Mouse (Mus musculus) urinary bladder, adult 18-20 months (tissue): Measurements from ENCODE around the gene Mast4.

Source experiments
- DNase-seq, 2 experiments: peaks; one replicate each; pipeline ENCODE4 v3.0.0; 2022; ENCODE audit warnings: low spot score in 2 of 2, mixed read lengths in 2 of 2

Mast4 gene

DNA sequence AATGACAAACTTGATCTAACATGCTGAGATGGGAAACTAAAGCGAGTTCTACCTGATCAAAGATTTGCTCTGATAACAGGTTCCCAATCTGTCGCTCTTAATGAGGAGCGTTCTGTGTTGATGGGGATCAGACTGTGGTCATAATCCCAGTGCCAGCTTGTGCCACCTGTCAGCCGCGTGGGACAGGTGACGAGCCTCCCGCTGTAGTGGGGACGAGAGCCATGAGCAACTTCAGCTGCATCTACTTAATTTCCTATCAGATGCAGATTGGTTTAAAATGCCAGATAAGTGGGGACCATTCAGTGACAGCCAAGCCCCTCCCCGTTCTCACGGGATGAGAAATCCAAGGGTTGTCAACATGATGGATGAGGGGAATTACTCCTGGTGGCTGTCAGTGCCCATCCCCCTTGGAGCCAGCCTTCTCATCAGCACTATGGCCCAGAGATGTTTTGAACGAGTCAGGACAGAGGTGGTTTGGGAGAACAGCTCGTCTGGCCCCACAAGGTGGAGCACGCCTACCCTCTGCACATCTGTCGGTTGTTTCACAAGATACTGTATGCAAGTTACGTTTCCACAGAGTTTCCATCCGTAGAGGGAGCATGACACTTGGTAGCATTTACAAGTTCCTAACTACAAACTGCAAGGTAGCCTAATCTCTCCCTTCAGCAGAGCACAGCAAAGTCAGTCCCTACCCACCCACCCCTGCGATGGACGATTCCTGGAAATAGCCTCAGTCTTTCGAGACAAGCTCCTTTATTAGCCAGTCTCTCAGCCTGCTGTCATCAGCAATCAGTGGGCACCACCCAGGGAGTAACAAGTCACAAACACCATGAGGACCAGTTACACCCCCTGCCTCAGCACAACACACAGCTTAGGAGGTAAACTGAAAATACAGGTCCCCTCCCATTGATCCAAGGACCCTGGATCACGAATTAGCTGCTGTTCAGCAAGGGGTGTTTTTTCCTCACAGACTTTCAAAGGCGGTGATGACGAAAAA lies 212.2 kb downstream of the Mast4 start:
- DNase-seq: no peak

DNA sequence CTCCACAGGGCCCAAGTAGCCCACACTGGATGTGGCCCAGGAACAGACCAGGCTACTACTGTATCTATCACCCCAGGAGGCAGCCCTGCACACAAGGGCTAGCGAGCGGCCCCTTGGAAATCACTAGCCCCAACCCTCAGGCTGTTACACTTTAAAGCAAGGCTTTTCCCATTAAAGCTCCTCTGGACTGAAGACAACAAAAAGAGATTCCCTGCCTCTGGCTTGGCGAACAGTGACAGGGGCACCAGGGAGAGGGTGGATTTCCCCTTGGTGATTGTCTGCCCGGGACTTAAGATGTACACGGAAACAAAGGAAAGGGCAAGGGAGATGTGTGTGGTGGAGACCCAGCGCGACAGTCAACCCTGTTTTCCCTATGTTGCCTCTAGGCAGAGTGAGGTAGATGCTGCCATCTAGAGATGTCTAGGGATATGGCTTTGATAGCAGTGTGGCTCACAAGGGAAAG lies 213.6 kb downstream of the Mast4 start:
- DNase-seq: no peak

DNA sequence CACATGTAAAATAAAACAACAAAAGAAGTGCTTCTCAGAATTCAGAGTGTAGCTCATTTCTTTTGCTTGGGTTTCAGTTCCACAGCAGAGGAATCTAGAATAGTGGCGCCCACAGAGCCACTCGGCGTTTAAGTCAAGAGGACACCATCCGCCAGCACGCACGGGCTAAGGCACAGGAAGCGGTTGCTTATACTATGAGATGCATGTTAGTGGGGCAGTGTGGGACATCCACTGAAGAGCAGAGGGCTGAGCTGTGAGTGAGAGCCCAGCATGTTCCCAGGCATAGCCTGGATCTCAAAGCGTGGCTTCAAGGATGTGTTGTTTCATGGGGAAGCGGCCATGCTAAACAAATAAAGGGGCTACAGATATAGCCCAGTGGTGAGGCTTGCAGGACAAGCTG lies 214.6 kb downstream of the Mast4 start:
- no peak for DNase-seq

DNA sequence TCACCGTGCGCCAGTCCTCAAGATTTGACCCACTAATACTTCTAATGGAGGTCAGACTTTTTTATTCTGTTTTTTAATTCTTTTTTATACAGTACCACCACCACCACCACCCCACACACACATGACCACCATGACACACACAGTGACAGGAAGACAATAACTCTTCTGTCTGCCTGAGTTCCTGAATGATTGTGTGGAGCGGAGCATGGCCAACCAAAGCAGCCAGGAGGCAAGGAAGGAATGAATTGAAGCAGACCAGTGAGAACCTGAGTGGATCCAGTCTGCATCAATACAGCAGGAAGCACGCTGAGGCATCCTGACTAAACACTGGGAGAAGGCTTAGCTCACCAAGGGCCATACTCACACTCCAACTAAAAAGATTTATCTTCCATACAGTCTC lies 219.2 kb downstream of the Mast4 start:
- no peak for DNase-seq

DNA sequence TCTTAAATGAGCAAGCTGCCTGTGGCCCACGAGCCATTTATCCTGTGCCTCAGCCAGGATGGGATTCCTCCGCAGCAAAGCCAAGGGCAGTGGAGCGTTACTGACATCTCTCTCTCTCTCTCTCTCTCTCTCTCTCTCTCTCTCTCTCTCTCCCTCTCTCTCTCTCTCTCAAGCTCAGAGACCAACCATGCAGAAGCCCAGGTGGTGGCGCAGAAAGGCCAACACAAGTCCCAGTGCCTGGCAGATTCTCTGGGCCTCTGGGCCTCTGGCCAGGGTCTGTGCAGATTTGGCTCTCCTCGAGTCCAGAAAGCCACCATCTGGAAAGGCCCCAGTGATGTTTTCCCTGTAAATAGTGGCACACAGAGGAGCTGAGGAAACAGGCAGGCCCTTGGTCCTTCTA lies 220.0 kb downstream of the Mast4 start:
- no peak for DNase-seq

DNA sequence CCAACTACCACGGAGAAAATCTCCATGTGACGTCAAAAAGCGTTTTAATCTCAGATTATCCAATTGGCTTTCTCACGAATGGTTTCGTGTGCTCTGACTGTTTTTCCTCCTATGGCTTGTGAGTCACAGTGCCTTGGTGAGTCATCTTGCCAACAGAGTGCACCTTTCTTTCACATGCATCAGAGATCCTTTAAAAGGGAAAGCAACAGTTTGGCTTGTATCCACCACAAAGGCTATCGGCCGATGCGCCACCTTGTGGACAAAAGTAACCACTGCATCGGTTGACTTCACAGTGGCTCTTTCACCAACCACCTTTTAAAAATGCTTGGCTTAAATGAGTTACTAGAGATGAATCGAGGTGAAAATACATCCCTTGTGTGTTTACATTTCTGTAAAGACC lies 224.4 kb downstream of the Mast4 start:
- DNase-seq: peak; percentile 54

DNA sequence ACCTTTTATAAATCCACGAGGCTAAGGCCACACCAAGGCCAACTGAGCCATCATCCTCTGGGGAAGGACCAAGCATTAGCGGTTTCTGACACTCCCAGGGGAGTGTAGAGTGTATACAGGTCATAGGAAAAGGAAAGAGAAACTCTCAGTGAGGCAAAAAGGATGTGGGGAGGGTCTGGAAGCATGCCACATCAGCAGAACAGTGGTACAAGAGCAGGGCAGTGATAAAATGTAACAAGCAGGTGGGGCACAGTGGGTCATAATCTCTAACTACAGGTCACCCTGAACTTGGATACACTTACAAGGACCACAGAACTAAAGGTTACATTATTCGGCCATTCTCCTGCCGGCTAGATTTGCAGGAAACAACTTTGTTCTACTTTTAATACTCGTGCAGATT lies 226.9 kb downstream of the Mast4 start:
- no peak for DNase-seq

DNA sequence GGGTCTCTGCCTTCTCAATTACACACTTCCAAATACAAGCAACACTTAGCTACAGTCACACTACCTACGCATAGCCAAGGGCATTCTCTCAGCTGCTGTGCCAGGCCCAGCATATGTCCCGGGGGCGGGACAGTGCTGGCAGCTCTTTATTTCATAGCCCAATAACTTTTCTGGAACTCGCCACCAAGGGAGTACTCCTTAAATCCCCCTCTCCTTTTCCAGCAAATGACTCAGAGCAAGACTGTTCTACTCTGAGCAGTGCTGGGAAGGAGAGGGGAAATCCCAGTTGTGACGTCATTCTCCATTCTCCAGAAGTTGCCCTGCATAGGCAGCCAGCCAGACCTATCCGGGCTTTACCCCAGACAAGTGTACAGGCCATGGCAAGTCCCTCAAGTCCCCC lies 231.7 kb downstream of the Mast4 start:
- no peak for DNase-seq

DNA sequence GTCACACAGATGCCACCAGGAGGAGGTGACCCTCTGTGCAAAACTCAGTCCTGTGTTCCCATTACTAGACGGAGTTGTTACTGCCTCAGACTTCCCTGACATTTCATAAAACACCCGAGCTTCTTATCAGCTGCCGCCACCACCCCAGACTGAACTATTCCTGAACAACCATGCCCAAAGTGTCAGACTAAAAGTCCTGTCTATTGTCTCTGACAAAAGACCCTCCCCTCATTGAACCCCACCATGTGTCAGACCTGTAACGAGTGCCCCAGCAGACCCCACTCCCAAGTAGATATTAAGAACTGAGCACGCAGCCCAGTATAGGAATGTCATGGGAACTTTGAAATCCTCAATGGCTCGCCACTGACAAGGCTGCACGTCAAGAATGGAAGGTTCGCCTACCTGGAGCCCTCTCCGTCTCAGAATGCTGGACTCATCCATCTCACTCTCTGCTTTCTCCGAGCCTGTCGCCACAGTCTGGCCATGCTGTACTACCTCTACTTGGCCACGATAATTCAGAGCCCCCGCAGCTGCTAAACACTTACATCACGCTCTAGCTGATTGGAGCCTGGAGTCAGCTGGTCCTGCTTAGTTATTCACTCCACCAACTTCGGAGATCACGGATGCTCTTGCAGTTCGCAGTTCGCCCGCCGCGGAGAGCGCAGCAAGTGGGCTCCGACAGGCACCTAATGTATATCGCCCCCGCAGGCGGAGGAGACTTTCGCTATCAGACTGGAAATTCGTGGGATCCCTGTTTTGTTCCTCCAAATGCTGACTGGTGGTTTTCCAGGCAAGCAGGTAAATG lies 237.7 kb downstream of the Mast4 start:
- DNase-seq: peak; percentile 8 to 43

DNA sequence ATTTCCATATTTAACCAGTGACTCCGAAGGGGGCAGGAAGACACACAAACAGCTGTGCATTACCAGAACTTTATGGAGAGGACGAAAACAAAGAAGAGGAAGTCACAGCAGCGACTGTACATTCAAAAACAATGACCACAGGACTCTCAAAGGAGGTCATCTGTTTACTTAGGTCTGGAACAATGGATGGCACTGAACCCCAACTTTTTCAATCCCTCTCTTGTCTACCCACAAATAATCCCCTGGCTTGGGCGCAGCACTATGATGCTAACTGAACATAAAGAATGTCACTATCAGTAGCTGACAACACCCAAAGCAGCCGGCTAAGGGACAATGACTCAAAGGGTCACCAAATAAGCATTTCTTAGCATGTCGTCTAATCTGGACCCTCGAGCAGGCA lies 238.8 kb downstream of the Mast4 start:
- no peak for DNase-seq

DNA sequence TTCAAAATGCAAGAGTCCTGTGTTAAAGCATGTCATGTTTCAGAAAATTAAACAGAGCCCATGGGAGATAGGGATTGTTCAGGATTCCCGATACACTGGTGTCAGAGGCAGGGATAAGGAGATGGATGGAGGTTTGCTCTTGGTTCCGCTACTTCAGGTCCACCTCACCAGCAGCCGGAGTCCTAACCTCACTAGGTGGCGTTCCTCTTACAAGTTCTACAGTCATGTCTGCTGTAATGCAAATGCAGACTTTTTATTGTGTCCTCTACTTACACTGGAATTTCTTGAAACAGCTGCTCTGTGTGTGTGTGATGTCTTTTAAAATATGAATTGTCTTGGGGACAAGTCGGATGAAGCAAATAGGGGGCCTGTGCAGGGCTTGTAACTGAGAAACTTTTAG lies 239.7 kb downstream of the Mast4 start:
- DNase-seq: no peak

DNA sequence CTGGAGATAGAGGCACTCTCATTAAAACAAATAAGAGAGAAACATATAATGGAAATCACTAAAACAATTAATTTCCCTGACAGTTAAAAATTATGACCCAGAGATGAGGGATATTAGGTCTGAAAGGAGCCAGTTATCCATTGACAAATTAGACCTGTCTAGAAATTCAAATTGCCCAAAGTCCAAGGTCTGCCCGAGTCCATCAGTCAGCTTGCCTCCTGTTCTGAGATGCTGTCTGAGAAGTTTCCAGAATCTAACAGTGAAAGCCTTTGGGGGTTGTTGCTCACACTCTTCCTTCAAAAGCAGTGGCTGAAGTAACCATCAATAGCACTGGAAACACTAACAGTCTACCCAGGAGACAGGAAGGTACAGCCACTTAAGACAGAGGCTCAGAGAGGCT lies 240.6 kb downstream of the Mast4 start:
- no peak for DNase-seq

DNA sequence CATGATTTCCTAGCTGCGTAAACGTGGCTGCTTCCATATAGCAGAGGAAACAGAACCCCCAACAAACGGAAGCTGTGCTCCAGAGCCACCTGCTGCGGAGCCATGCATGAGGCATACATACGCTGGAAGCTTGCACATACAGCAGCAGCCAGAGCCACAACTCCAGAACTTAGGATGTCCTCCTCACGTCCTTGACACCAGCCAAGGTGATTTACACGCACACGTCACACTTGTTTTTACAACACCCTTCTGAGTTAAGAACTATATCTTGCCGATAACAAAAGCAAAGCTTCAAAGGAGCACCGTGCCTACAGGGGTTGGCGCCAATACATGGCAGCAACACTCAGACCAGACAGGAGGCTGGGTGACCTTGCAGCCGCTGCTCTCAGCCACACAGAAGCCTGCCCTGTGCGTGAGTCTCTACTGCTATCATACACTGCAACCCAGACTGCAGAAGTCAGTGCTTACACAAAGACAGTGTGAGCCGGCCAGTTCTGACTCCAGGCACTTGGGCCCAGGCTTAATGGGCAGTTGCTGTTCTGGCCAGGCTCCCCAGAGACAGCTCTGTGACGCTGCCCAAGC lies 248.7 kb downstream of the Mast4 start:
- DNase-seq: no peak

DNA sequence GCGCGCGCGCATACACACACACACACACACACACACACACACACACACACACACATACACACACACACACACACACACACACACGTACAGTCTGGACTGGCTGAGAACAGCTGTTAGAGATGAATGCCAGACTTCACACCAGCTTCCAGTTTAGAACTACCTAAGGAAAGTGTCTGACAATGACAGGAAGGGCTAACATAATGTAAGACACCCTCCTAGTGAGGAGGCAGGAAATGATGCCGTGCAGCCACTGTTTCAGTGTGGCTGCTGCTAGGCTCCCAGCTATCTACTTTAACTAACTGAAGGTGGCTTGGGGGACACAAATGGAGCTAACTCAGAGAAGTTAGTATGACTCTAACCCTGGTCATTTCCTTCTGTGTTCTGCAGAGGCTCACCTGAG lies 251.4 kb downstream of the Mast4 start:
- DNase-seq: no peak

DNA sequence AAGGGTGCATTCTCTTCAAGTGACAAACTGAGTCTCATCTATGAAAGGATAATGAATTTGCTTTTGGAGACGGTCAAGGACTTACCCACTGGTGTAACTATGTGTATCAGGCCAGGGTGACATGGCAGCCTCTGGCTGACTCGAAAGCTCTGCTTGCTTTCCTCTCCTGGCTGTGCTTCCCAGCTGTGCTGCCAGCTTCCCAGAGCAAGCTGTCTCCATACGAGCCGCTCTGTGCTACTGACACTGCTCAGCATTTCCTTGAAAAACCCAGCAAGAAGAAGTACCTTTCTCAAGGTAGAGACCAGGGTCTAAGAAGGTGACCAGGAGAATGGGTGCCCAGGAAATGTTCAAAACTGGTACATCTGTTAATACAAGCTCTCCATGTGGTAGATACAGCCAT lies 254.5 kb downstream of the Mast4 start:
- no peak for DNase-seq

DNA sequence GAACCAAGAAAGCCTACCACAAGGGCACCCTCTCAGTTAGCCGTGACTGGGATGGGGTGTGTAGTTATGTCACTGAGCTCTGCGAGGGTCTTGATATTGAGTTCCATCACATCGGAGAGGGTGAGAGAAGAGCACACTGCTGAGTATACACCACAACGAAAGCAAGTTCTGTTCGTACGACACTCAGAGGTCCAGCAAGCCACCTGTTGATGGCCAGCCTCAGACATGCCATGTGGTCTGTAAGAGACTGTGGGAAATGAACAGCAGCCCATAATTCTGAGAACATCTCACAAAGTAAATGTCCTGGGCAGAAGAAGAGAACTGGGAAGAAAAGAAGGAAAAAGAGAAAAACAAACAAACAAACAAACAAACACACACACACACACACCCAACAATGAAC lies 255.5 kb downstream of the Mast4 start:
- no peak for DNase-seq

DNA sequence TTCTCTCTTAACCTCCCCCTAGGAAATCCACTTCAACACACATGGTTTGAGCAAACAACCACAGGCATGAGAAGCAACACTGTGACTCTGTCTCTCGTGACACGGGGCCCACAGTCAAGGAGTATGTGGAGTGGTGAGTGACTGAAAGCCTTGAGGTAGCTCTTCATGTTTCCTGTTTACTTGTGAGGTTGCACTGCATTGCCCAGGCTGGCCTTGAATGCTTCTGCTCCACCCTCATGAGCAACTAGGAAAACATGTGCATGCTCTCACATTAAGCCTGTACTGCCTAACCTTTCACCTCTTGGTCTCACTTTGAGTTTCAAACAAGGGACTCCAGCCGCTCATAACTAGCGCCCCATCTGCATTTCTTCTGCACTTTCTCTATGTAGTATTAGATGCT lies 260.8 kb downstream of the Mast4 start:
- no peak for DNase-seq

DNA sequence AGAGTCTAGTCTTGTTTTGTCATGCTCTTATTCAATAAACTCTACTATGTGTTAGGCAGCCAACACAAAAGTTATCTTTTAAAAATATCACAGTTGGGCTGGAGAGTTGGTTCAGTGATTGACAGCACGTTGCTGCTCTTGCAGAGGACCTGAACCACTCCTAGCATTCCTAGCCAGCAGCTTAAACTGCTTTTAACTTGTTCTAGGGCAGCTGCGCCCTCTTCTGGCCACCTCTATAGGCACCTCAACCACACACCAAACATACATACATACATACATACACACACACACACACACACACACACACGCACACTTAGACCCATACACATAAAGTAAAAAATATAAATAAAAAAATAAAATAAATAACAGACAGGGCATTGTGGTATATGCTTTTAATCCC lies 262.5 kb downstream of the Mast4 start:
- no peak for DNase-seq

DNA sequence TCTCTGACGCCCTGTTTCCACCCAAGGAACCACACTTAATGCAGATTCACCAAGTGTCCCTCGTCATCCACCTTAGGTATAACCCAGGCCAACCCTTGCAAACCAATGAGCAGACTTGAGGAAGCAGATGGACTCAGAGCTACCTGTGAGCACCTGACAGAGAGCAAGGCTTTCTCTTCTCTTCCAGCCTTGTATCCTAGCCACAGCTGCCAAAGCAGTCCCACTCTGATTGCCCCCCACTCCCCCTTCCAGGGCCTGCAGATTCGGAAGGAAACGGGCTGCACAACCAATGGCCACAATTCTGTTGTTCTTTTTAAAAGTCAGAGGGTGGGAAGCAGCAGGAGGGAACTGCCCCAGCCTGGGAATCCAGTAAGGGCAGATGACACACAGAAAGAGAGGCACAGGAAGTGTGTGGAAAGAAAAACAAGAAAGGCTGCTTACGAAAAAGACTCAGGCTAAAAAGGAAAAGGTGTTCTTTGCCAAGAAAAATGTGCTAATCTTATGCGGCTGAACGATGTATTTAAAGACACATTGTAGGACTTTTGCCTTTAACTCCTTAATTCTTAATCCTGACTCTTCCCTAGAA lies 266.6 kb downstream of the Mast4 start:
- DNase-seq: no peak

DNA sequence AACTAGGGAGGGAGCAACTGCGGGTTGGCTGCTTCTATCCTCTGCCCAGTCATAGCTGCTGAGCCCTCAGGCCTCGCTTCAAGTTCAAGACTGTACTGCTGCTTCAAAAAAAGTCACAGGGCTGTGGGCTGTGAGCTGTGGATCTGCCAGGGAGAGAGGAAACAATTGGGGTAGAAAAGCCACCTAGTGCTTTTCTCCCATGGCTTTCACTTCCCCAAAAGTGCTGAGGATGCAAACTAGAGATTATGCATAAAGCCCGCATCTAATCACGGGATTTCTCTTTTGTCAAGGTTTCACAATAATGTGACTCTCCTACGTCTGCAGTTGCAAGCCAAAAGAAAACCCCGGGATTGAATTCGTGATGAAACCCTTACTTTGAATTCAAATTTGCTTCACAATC lies 268.9 kb downstream of the Mast4 start:
- DNase-seq: no peak

DNA sequence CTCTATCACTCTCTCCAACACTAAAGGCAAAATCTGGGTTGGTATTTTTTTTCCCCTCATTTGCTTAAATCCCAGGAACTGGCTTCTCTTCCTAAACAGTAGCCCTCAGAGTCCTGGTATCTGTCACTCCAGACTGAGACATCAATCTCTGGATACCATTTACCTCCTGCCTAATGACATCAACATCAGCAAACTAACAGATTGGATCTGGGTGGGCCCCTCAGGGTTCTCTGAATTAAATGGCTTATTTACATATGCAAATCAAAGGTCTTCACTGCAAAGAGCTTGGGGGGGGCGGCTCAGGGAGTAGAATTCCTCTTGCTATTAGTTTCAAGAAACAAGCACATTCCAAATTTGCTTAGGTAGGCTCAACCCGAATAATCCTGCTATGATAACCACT lies 272.6 kb downstream of the Mast4 start:
- no peak for DNase-seq
